Mouse (Mus musculus) cerebellum, adult 2 months (tissue): ENCODE data around the gene Adamts18.

ENCODE experiments used
- CTCF ChIP-seq: fragments of 200-500 bp; IDR thresholded peaks from 2 replicates; pipeline ENCODE4 v1.5.1; 2011; ENCODE audit warnings: low read depth, mild to moderate bottlenecking, control low read depth, low read length, moderate library complexity, borderline replicate concordance; ENCODE audit not compliant: insufficient read depth
- POLR2A ChIP-seq: fragments of 200-500 bp; IDR thresholded peaks from 2 replicates; pipeline ENCODE4 v1.6.1; 2011; ENCODE audit warnings: low read length, control low read depth, borderline replicate concordance; ENCODE audit not compliant: insufficient read depth

DNA sequence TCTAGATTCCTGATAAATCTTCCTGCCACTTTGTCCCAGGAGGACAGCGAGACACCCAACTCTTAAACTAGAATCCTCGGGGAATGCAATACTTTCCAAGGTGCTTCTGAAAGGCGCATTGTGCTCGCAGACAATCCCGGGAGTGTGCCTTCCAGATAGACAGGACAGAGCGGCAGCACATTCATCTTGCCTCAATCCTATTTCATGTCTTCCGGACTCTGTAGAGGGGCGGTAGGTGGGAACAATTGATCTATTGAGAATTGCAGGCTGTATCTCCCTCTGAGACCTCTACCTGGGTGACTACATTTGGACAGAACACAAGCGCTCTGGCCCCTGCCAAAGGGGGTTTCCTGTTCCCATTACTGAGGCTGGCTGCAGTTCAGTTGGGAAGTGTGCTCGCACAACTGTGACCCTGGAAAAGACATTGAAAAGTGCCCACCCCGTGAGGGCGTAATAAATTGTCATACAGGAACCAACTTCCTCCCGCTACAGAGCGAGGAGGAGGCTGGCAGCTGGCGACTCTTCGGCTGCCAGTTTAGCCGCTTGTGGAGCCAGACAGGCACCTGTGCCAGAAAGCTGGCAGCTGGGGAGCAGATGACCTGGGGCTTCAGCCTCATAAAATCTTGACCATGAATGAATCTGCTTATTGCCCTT, 160.5 kb downstream of the Adamts18 start:
- no peak for TF ChIP-seq CTCF
- no peak for TF ChIP-seq POLR2A
